Mouse (Mus musculus) thymus, adult 2 months (tissue): Measurements from ENCODE around the gene Nat8f3. TPM values are rescaled to one million over a fixed set of nuclear protein-coding genes. Genes with fewer than 3 reads are reported as not detected.
"Not testable (repeated sequence)": the region's sequence is repeated elsewhere in the genome, so short reads cannot be mapped to it uniquely, and the experiment has no call there.

ENCODE experiments used
- DNase-seq: peaks from one replicate; pipeline ENCODE4 v3.0.0; 2021
- H3K27ac ChIP-seq: fragments of 200-500 bp; 2 replicates; pipeline ENCODE4 v1.5.1; 2012; ENCODE audit warnings: low read length, control low read depth; ENCODE audit not compliant: control insufficient read depth, insufficient read depth
- H3K27me3 ChIP-seq: fragments of 200-500 bp; 2 replicates; pipeline ENCODE4 v1.6.1; 2012; ENCODE audit warnings: mild to moderate bottlenecking, low read length, moderate library complexity, mixed read lengths; ENCODE audit not compliant: control insufficient read depth, insufficient read depth
- H3K36me3 ChIP-seq: fragments of 200-500 bp; 2 replicates; pipeline ENCODE4 v1.6.1; 2012; ENCODE audit warnings: mild to moderate bottlenecking, low read length, moderate library complexity; ENCODE audit not compliant: control insufficient read depth, insufficient read depth
- H3K4me1 ChIP-seq: fragments of 200-500 bp; replicated peaks from 2 replicates; pipeline ENCODE4 v1.6.1; 2012; ENCODE audit warnings: low read length; ENCODE audit not compliant: control insufficient read depth, insufficient read depth
- H3K4me3 ChIP-seq: fragments of 200-500 bp; 2 replicates; pipeline ENCODE4 v1.5.1; 2012; ENCODE audit warnings: mild to moderate bottlenecking, low read length, control low read depth, moderate library complexity; ENCODE audit not compliant: control insufficient read depth, insufficient read depth
- CTCF ChIP-seq: fragments of 200-500 bp; IDR thresholded peaks from 2 replicates; pipeline ENCODE4 v1.5.1; 2012; ENCODE audit warnings: mild to moderate bottlenecking, control low read depth, low read length, moderate library complexity, borderline replicate concordance; ENCODE audit not compliant: control insufficient read depth, poor library complexity, insufficient read depth; ENCODE audit errors: extremely low read depth
- POLR2A ChIP-seq: fragments of 200-500 bp; IDR thresholded peaks from 2 replicates; pipeline ENCODE4 v1.6.1; 2012; ENCODE audit warnings: mild to moderate bottlenecking, low read length, control low read depth, moderate library complexity; ENCODE audit not compliant: control insufficient read depth, poor library complexity, insufficient read depth; ENCODE audit errors: extremely low read depth
- WGBS: fragments of 180-500 bp; shearing (Covaris S2); methylation state at CpG from one replicate; pipeline ENCODE4 v1.1.7; 2018; 5-methylcytosine and 5-hydroxymethylcytosine counted together
- polyA plus RNA-seq: library from polyadenylated mRNA; depleted of rRNA; stranded (reverse); fragments of >200 nt; gene quantifications from 2 replicates; pipeline ENCODE4 v1.2.3, GENCODE M21; 2012; rRNA removed

The Nat8f3 gene
- polyA plus RNA-seq, result 0.15 TPM in 1 of 2 replicates, not detected in the other

DNA sequence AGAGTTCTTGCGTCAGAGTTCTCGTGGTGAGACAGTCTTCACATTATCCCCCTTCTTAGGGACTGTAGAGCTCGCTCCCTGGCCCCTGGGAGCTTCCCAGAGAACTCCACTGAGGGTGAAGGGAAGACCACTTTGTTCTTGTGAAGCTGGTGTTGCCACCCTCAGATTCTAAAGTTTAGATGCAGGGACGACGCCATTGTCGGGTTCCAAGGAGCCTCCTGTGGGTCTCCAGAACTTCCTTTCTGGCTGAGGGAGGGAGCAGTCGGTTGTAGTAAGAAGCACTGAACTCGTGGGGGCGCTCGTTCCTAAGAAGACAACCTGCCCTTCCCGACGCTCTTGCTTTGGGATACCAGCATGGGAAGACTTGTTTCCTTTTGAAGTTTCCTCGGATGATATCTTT lies at the start of gene Nat8f3:
TSS of gene Nat8f3 (minus strand) at position 223 of the 400 bp plus-strand sequence.
- WGBS, result 62% methylated on average over 13 of the region's 13 CpGs
- H3K36me3 ChIP-seq, DNase-seq, H3K27ac ChIP-seq, H3K4me3 ChIP-seq, H3K4me1 ChIP-seq, H3K27me3 ChIP-seq: not testable (repeated sequence)

DNA sequence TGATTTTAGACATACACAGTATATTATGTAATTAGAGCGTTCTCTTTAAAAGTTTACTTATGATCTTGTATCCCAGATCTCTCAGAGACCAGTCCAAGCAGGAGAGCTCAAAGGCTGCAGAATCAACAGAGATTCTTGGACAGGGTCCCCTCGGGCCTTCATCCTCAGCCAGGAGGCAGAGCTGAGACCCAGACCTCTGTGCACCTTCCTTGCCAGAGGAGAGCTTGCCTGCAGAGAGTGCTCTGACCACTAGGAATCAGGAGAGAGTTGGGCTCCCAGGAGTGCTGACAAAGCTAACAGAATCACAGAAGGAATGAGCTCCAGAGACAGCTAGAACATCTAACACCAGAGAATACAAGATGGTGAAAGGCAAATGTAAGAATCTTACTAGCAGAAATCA lies 47.8 kb upstream of the Nat8f3 start:
- TF ChIP-seq POLR2A (no peak), CTCF (no peak)
- Histone ChIP-seq H3K36me3 (no peaks in the 10 kb centered on the region), H3K4me3 (no peak overlapping the region), H3K27me3 (no peaks in the 10 kb centered on the region), H3K4me1 (no peaks in the 10 kb centered on the region), H3K27ac (no peak overlapping the region)
- 85% methylated on average over 2 of the region's 2 CpGs for WGBS
- no peak for DNase-seq

DNA sequence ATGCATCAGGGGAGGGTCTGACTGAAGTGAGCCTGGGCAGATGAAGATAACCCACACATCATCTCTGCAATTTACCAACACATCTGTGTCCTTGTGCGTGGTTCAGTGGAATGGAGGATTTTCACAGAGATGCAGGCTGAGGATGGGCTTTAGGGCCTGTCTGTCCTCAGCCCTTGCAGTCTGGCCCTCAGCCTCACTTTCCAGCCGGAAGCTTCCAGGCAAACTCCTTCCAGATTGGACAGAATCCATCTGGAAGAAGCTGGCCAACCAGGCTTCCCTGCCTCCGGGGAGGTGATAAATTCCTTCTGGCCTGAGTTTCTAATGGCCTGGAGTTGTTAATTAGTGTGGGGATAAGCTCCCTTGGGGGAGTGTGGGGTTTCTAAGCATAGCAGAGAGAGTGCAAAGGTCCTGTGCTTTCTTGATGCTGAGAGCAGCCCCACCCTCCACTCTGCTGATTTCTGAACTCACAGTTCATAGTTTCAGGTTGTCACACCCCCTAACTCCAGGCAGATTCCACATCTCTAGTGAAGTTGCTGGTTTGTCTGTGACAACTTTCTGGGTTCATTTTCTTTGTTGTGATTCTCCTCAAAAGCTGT lies 45.5 kb upstream of the Nat8f3 start:
- not testable (repeated sequence) for DNase-seq, H3K4me3 ChIP-seq, H3K4me1 ChIP-seq, H3K27me3 ChIP-seq, H3K27ac ChIP-seq, H3K36me3 ChIP-seq
- WGBS, result 82% methylated on average over 3 of the region's 3 CpGs

DNA sequence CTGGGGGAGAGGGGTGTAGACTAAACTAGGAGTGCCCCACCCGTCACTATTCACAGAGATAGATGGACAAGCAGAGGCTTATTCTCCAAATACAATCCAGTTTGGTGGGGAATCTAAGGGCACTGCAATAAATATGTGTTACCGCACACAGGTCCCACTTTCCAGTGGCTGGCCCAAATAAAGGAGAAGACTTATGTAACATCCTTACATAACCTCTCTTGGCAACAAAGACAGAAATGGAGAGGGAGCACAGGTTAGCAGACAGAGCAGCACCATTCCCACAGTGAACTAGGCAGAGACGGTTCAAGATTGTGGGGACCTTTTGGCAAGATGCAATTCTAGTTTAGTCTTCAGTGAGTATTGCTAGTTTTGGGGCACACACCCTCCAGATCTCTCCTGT lies 45.0 kb upstream of the Nat8f3 start:
- 97% methylated on average over 3 of the region's 3 CpGs for WGBS
- H3K4me1 ChIP-seq, H3K27ac ChIP-seq, H3K27me3 ChIP-seq, H3K36me3 ChIP-seq, DNase-seq, H3K4me3 ChIP-seq: not testable (repeated sequence)

GRCm38 (mm10) chr6:85809784-85810183 lies 44.2 kb upstream of the Nat8f3 start:
- H3K4me1 ChIP-seq, H3K27ac ChIP-seq, H3K36me3 ChIP-seq, DNase-seq, H3K4me3 ChIP-seq, H3K27me3 ChIP-seq: not testable (repeated sequence)
- WGBS, result 70% methylated on average over 3 of the region's 3 CpGs

DNA sequence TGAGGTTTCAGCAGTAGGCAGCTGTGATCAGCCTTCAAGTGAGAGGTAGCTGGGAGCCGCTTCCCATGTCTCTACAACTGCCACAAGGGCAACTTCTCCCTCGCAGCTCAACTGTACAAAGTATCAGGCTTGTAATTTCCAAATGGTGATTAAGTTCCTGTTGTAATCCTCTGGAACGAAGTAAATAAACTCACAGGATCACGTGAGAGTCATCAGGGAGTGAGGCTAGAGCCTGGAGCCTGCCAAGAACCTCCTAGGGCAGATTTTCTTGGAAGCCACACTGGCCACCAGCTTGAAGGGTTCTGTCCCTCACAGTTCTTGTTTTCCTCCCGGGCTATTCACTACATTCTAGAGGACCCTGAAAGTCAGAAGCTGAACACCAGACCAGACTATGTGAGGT lies 37.6 kb upstream of the Nat8f3 start:
- H3K4me3 ChIP-seq, H3K4me1 ChIP-seq, DNase-seq, H3K27me3 ChIP-seq, H3K36me3 ChIP-seq, H3K27ac ChIP-seq: not testable (repeated sequence)
- 68% methylated on average over 5 of the region's 5 CpGs for WGBS

DNA sequence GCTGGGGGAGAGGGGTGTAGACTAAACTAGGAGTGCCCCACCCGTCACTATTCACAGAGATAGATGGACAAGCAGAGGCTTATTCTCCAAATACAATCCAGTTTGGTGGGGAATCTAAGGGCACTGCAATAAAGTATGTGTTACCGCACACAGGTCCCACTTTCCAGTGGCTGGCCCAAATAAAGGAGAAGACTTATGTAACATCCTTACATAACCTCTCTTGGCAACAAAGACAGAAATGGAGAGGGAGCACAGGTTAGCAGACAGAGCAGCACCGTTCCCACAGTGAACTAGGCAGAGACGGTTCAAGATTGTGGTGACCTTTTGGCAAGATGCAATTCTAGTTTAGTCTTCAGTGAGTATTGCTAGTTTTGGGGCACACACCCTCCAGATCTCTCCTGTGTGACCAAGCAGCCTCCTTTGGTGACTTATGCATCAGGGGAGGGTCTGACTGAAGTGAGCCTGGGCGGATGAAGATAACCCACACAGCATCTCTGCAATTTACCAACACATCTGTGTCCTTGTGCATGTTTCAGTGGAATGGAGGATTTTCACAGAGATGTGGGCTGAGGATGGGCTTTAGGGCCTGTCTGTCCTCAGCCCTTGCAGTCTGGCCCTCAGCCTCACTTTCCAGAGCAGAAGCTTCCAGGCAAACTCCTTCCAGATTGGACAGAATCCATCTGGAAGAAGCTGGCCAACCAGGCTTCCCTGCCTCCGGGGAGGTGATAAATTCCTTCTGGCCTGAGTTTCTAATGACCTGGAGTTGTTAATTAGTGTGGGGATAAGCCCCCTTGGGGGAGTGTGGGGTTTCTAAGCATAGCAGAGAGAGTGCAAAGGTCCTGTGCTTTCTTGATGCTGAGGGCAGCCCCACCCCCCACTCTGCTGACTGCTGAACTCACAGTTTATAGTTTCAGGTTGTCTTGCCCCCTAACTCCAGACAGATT lies 2.2 kb downstream of the Nat8f3 start:
- H3K36me3 ChIP-seq, H3K27ac ChIP-seq, H3K27me3 ChIP-seq, H3K4me3 ChIP-seq, DNase-seq, H3K4me1 ChIP-seq: not testable (repeated sequence)
- WGBS, result 84% methylated on average over 6 of the region's 6 CpGs

GRCm38 (mm10) chr6:85762678-85763077 lies 2.9 kb downstream of the Nat8f3 start:
- H3K27me3 ChIP-seq, H3K27ac ChIP-seq, H3K36me3 ChIP-seq, DNase-seq, H3K4me3 ChIP-seq, H3K4me1 ChIP-seq: not testable (repeated sequence)
- WGBS, result 79% methylated on average over 2 of the region's 2 CpGs

GRCm38 (mm10) chr6:85755705-85756249 lies 9.8 kb downstream of the Nat8f3 start:
- DNase-seq, H3K27ac ChIP-seq, H3K4me3 ChIP-seq, H3K27me3 ChIP-seq, H3K4me1 ChIP-seq, H3K36me3 ChIP-seq: not testable (repeated sequence)
- 55% methylated on average over 3 of the region's 6 CpGs for WGBS

DNA sequence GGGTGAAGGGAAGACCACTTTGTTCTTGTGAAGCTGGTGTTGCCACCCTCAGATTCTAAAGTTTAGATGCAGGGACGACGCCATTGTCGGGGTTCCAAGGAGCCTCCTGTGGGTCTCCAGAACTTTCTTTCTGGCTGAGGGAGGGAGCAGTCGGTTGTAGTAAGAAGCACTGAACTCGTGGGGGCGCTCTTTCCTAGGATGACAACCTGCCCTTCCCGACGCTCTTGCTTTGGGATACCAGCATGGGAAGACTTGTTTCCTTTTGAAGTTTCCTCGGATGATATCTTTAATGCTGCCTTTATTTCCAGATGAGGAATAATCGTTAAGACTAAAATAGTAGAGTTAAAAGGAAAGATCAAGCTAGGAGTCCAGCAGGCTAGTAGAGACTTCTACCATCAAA lies 52.4 kb downstream of the Nat8f3 start, which contains the start of gene Nat8f7:
TSS of gene Nat8f7 (minus strand) at position 101 of the 400 bp plus-strand sequence.
- not testable (repeated sequence) for H3K4me1 ChIP-seq, H3K36me3 ChIP-seq

More for the DNA sequence above, 52.4 kb downstream of the Nat8f3 start, which contains the start of gene Nat8f7:
- not testable (repeated sequence) for DNase-seq, H3K27me3 ChIP-seq, H3K4me3 ChIP-seq, H3K27ac ChIP-seq
- WGBS, result 83% methylated on average over 10 of the region's 10 CpGs
